ENCODE assay signal across 16 mouse cellular contexts in genomic region chr10:25318405-25318804, GRCm38 (mm10). TPM values are rescaled to one million over a fixed set of nuclear protein-coding genes. Genes with fewer than 3 reads are reported as not detected.
DNase-seq lines count a peak whose midpoint lies in the region; ATAC-seq lines count a peak whose summit lies in the region.
"Had no signal": no experiment of that assay in that cellular context is flagged by ENCODE, and none has a peak within 500 bp of the region (broad histone marks: within the 10 kb centered on the region; RNA-seq: fewer than 3 reads in every experiment).

No protein-coding gene starts in this region.

- peak overlapping the region; percentile 40 for H3K4me2 ChIP-seq in heart, embryonic 12.5 days
- H3K4me2 ChIP-seq in neural tube, embryonic 15.5 days, result no peak overlapping the region
- H3K4me2 ChIP-seq: kidney, embryonic 15.5 days; midbrain, embryonic 11.5 days had no signal

- DNase-seq in heart, postnatal 10 days, result no peak
- peak; percentile 51 for DNase-seq in lung, postnatal 36 days
- no peak for DNase-seq in lung, postnatal 4 days
- no peak for DNase-seq in right cerebral cortex, postnatal 10 days (ENCODE audit: low spot score in 2 of 2)
- DNase-seq: cerebellum, postnatal 10 days; right cerebral cortex, postnatal 25 days; thymus, postnatal 25 days had no signal

- peak overlapping the region; percentile 52 for H3K27ac ChIP-seq in heart, embryonic 12.5 days (ENCODE audit: poor library complexity, severe bottlenecking)
- H3K27ac ChIP-seq in neural tube, embryonic 15.5 days (replicated peaks), result no peak overlapping the region
- H3K27ac ChIP-seq: kidney, embryonic 15.5 days; layer of hippocampus, adult 2 months had no signal

- 32% methylated on average over 5 of the region's 5 CpGs for WGBS in heart, embryonic 12.5 days
- WGBS in neural tube, embryonic 15.5 days, result 87% methylated on average over 5 of the region's 5 CpGs

- H3K4me3 ChIP-seq in heart, embryonic 12.5 days, result no peak overlapping the region
- H3K4me3 ChIP-seq in neural tube, embryonic 15.5 days (replicated peaks), result no peak overlapping the region
- H3K4me3 ChIP-seq: erythroblast, embryonic 14.5 days; kidney, embryonic 15.5 days; layer of hippocampus, adult 2 months had no signal

- no peak overlapping the region for H3K9ac ChIP-seq in heart, embryonic 12.5 days
- H3K9ac ChIP-seq in neural tube, embryonic 15.5 days (replicated peaks), result no peak overlapping the region
- H3K9ac ChIP-seq: kidney, embryonic 15.5 days had no signal

- H3K9me3 ChIP-seq in heart, embryonic 12.5 days (replicated peaks), result no peaks in the 10 kb centered on the region
- no peaks in the 10 kb centered on the region for H3K9me3 ChIP-seq in neural tube, embryonic 15.5 days (replicated peaks)
- H3K9me3 ChIP-seq: kidney, embryonic 15.5 days had no signal

- H3K4me1 ChIP-seq in heart, embryonic 12.5 days (replicated peaks), result peaks cover 24% of the 10 kb centered on the region
- H3K4me1 ChIP-seq in neural tube, embryonic 15.5 days, result peaks cover 5% of the 10 kb centered on the region; the same call in 1 of the 2 replicates
- H3K4me1 ChIP-seq: kidney, embryonic 15.5 days had no signal

- intact Hi-C loops in heart, postnatal 10 days (cut with DNase I), result no loop called here

- no peaks in the 10 kb centered on the region for H3K36me3 ChIP-seq in heart, embryonic 12.5 days
- H3K36me3 ChIP-seq in neural tube, embryonic 15.5 days, result no peaks in the 10 kb centered on the region
- H3K36me3 ChIP-seq: kidney, embryonic 15.5 days had no signal

- no peaks in the 10 kb centered on the region for H3K27me3 ChIP-seq in heart, embryonic 12.5 days (replicated peaks)
- no peaks in the 10 kb centered on the region for H3K27me3 ChIP-seq in neural tube, embryonic 15.5 days (replicated peaks)
- H3K27me3 ChIP-seq: kidney, embryonic 15.5 days had no signal

- no peak for ATAC-seq in heart, embryonic 12.5 days (ENCODE audit: insufficient number of reproducible peaks, low FRiP score)
- peak; percentile 95 for ATAC-seq in granulocyte monocyte progenitor cell, adult 5-6 weeks (replicated peaks; ENCODE audit: poor library complexity, severe bottlenecking)
- peak; percentile 87 for ATAC-seq in monocyte, adult 5-6 weeks (replicated peaks; ENCODE audit: insufficient number of reproducible peaks, low FRiP score, low TSS enrichment, poor library complexity, severe bottlenecking)
- ATAC-seq in neural tube, embryonic 15.5 days (ENCODE audit: low FRiP score), result no peak
- ATAC-seq: CD4-positive, CD25-positive, alpha-beta regulatory T cell, adult 4 months had no signal

RNA-seq across cellular contexts. Expression of gene Akap7, which starts 10.7 kb away (rescaled TPM):
- polyA plus RNA-seq in heart, embryonic 12.5 days (2016; fragmentation: Nextera tagmentation; extraction: Ambion mirVana), result 38.3 and 38.6 TPM in 2 replicates
- 10 to 100 TPM; 55.2 to 58.0 TPM for total RNA-seq in heart, postnatal 10 days (2021)
- total RNA-seq in granulocyte monocyte progenitor cell, adult 5-6 weeks (2014; fragmentation: Nextera tagmentation), result 10.9 and 19.6 TPM in 2 replicates
- 18.7 and 23.1 TPM in 2 replicates for total RNA-seq in granulocyte monocyte progenitor cell, adult 5-6 weeks (2017)
- 17.4 to 28.8 TPM (median 22.7 TPM) in 3 replicates for total RNA-seq in monocyte, adult 5-6 weeks (2017)
- 49.4 and 53.0 TPM in 2 replicates for polyA plus RNA-seq in neural tube, embryonic 15.5 days (2015; fragmentation: Nextera tagmentation; extraction: Ambion mirVana)

RNA-seq across cellular contexts. Expression of gene Epb41l2, which starts 41.2 kb away (rescaled TPM):
- 61.4 and 64.3 TPM in 2 replicates for polyA plus RNA-seq in heart, embryonic 12.5 days (2016; fragmentation: Nextera tagmentation; extraction: Ambion mirVana)
- total RNA-seq in heart, postnatal 10 days (2021), result 10 to 100 TPM; 91.3 to 92.8 TPM
- total RNA-seq in granulocyte monocyte progenitor cell, adult 5-6 weeks (2014; fragmentation: Nextera tagmentation), result 31.1 and 34.6 TPM in 2 replicates
- 23.6 and 29.6 TPM in 2 replicates for total RNA-seq in granulocyte monocyte progenitor cell, adult 5-6 weeks (2017)
- 77.6 to 105 TPM (median 100 TPM) in 3 replicates for total RNA-seq in monocyte, adult 5-6 weeks (2017)
- polyA plus RNA-seq in neural tube, embryonic 15.5 days (2015; fragmentation: Nextera tagmentation; extraction: Ambion mirVana), result 27.7 and 36.7 TPM in 2 replicates

Comparison
In these comparisons a context has a peak if more than half of its experiments do, and no peak if none do; other contexts are left out.
1. ATAC-seq: peak in granulocyte monocyte progenitor cell, adult 5-6 weeks (single experiment) and monocyte, adult 5-6 weeks (single experiment); none in heart, embryonic 12.5 days (single experiment) and neural tube, embryonic 15.5 days (single experiment).